Mouse (Mus musculus) right cerebral cortex, postnatal 36 days (tissue): Measurements from ENCODE around the gene Acads.
"Not testable (repeated sequence)": the region's sequence is repeated elsewhere in the genome, so short reads cannot be mapped to it uniquely, and the experiment has no call there.

Experiments used
- DNase-seq, 2 experiments: peaks; one replicate each; pipeline ENCODE4 v3.0.0; 2022; ENCODE audit warnings: low spot score in 2 of 2, mixed read lengths in 1 of 2

Acads gene

GRCm38 (mm10) chr5:115125211-115125871, 6.2 kb upstream of the Acads start:
- peak; percentile 83 to 85 for DNase-seq

GRCm38 (mm10) chr5:115124690-115125089, 5.5 kb upstream of the Acads start:
- DNase-seq: no peak

- no peak for DNase-seq
Observed at GRCm38 (mm10) chr5:115120978-115121377, 1.8 kb upstream of the Acads start.

GRCm38 (mm10) chr5:115117467-115117866, 1.7 kb downstream of the Acads start:
- no peak for DNase-seq

GRCm38 (mm10) chr5:115116426-115116825, 2.7 kb downstream of the Acads start:
- DNase-seq: no peak

GRCm38 (mm10) chr5:115114501-115114900, 4.6 kb downstream of the Acads start:
- no peak for DNase-seq

DNA sequence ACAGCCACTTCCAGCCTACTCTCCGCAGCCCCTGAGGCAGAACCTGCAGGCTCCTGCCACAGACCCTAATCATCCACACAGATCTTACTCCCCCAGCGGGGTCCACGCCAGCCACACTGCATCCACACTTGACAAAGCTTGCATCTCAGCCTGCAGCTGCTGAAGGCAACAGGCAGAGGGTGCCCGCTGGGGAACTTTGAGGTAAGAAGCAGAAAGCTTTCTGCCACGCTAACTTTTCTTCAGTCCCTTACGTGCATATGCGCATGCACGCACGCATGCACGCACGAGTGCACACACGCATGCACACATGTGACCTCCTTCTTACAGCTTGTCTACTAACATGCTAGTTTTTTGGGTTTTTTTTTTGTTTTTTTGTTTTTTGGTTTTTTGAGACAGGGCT, 5.9 kb downstream of the Acads start:
- DNase-seq: no peak

DNA sequence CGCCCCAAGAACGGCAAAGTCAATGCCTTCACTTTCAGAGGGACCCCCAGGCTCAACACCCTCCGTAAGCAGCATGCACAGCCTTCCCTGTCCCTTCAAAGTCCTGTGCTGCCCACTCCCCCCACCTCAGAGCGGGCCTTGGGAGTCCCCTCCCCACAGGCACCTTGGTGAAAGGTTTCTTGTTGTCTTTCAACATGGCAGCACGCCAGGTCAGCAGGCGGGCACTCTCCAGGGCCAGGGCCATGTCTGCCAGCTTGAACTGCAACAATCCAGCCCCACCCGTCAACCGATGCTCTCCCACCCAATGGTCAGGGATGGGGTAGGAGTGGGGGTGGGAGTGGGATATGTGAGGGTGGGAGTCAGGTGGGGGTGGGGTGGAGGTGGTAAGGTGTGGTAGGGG, 8.0 kb downstream of the Acads start:
- no peak for DNase-seq

DNA sequence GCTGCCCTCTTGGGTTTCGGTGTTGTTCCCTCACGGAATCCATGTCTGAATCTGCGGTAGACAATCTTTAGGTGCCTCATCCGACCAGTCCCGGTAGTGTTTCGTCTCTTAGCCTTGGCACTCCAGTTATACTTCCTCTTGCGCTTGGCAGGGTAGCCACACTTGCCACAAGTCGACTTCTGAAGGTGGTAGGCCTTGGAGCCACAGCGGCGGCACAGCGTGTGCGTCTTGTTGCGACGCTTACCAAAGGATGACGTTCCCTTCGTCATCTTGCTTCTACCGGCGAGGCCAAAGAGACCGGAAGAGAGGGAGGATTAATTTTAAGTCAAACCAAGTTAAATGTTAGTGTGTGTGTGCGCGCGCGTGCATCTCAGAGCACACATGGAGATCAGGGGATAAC, 15.9 kb downstream of the Acads start:
- DNase-seq: not testable (repeated sequence)

GRCm38 (mm10) chr5:115102231-115102630, 16.9 kb downstream of the Acads start:
- DNase-seq: no peak

DNA sequence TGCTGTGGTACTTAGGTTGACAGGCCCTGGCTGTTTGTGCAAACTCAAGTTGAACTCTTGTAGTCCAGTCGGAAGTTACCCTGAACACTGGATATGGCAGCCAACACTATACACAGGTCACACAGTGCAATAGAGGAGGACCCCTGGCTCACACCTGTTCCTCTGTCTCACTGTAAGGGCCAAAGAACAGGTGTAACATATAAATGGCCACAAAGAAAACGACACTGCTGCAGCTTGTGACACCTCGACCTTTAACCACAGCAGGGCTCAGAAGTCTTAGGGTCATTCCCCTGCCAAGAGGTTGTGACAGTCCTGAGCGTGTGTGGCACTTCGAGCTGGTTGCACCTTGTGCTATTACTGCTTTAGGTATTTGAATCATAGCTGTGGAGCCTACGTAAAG, 18.7 kb downstream of the Acads start:
- no peak for DNase-seq

- DNase-seq: no peak
Observed at GRCm38 (mm10) chr5:115099991-115100390, 19.2 kb downstream of the Acads start.

- DNase-seq: no peak
Observed at GRCm38 (mm10) chr5:115099530-115099929, 19.6 kb downstream of the Acads start.

DNA sequence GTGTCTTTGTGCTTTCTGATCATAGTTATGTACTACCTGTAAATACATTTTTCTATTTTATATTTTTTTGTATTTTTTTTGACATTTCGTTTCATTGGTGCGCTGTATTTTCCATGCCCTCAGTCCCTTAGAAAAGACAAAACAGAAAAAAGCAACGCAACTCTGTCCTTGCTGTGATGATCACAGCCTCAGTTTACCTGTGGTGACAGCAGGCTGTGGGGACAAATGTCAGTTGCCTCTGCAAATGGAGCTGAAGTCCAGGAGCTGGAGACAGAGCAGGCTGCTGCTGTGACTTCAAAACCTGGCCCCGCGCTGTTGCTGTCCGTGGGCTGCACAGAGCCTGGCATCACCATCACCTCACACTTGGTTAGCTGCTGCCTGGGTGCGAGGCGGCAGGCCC, 21.0 kb downstream of the Acads start, which contains the start of gene Gm10401:
TSS of gene Gm10401 (minus strand) at position 101 of the 400 bp plus-strand sequence.
- no peak for DNase-seq

DNA sequence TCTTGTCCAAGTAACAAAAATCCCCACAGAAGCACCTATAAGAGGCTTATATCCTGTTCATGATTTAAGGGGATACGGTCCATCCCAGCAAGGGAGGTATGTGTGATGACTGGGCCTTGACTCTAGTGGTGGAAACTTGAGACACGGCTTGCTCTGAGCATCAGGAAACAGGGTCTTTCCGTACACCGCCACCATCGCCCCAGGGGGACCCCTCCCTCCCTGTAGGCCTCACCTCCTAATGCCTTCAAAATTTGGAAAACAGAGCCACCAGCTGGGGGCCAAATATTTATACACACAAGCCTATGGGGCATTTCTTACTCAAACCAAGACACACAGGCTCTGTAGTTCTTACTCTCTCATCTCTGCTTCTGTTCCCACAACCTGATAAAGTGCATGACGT, 27.4 kb downstream of the Acads start:
- DNase-seq: no peak

DNA sequence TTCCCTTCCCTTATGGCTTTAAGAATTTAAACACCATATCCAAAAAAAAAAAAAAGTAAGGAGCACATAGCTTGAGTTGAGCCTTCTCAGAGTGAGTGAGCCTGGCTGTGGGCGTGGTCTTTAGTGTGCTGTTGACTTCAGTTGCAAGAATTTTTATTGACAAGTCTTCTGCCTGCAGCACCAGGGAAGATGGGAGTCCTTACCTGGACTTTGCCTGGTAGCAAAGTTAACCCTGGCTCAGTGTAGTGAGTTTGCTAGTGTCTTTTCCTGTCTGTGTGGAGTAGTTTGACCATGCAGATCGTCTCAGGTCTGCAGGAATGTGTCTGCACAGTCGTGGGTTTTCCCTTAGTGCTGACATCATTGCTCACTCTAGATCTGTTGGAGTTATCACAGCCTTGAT, 28.1 kb downstream of the Acads start:
- no peak for DNase-seq

DNA sequence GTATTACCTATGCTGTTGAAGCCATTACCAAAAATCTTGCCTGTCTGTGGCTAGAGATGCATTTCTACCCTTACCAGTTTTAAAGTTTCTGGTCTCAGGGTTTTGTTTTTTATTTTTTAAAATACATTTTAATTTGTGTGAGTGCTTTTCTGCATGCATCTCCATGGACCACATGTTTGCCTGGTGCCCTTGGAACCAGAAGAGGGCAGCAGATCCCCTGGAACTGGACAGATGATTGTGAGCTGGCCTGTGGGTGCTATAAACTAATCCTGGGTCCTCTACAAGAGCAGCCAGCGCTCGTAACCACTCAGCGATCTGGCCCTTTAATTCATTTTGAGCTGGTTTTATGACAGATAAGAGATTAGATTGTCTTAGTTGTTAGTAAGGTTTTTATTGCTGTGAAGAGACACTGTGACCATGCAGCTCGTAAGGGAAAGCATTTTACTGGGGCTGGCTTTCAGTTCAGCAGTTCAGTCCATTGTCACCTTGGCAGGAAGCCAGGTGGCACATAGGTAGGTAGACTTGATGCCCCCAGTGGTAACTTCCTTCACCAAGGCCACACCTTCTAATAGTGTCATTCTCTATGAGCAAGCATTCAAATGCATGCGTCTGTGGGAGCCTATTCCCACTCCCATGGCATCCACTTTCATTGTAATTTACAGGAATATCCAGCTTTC, 29.4 kb downstream of the Acads start:
- no peak for DNase-seq

DNA sequence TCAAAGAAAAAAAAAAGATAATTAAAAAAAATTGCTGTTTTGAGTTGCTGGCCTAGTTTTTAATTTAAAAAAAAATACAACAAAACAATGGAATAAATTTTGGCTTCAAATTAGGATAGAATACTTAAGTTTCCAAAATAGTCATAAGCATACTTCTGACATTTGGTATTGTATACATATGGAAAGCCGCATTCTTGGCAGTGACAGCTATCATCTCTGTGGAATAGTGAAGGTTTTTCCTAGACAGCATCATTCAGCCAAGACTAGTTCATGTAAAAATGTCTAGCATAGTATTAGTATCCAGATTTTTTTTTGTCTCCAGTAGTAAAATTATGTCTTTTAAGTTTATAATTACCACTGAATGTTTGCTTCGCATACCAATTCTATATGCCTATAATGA, 33.5 kb downstream of the Acads start:
- DNase-seq: no peak

GRCm38 (mm10) chr5:115083492-115083891, 35.7 kb downstream of the Acads start:
- no peak for DNase-seq

DNA sequence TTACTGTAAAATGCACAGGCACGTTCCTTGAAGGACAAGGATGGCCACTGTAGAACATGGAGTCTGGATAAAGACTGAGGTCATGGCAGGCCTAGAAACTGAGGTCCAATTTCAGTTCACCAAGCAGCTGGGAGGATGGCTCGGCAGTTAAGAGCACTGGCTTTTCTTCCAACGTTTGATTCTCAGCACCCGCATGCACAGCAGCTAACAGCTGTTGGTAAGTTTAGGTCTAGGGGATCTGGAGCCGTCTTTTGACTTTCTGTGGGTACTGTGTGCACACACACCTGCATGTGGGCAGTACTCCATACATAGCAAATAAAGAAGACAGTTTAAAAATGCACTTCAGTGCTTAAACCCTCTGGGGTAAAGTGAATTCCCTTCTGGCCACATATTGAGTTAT, 37.5 kb downstream of the Acads start:
- no peak for DNase-seq

DNA sequence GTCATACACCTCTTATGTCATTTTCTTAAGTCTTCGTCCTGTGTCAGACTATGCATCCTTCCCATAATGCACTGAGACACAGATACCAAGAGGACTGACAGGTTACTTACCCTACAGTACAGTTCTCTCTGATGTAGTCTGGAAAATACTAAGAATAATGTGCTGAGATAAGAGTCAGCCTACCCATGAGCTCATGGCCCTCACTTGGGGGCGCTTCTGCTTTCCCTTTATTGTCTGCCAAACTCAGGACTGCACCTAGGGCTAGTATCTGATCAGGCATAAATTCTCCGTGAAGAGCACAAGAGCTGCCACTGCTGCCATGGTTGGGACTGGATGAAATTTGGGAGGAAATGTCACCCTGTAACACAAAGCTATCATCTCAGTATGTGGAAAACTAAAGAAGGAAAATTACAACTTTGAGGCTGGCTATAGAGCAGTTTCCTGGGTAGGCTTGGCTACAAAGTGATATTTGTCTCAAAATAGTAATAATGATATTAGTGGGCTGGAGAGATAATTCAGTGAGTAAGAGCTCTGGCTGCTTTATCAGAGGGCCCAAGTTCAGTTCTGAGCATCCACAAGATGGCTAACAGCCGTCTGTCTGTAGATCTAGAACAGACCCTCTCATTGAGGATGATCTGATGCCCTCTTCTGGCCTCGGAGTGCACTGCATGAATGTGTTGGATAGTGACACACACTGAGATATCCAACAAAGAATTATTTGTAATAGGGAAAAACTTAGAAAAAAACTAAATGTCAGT, 42.8 kb downstream of the Acads start:
- DNase-seq: peak in 1 of 2 experiments; percentile 28

- DNase-seq: no peak
Observed at GRCm38 (mm10) chr5:115074749-115075148, 44.4 kb downstream of the Acads start.

- not testable (repeated sequence) for DNase-seq
Observed at GRCm38 (mm10) chr5:115073306-115073705, 45.8 kb downstream of the Acads start.
